Mouse (Mus musculus): Measurements from ENCODE around the gene Dgcr6.

Gene Dgcr6

GRCm38 (mm10) chr16:18103366-18103765 lies 50.7 kb downstream of the Dgcr6 start:
- in situ Hi-C loops (cut with MboI; ENCODE audit: low pct_unique_long_range_greater_than_20kb in 1 of 2, low sequenced_read_pairs in 2 of 2, unreplicated experiment in 1 of 2) = no loop called here

GRCm38 (mm10) chr16:18103808-18104207 lies 51.1 kb downstream of the Dgcr6 start:
- in situ Hi-C loops (cut with MboI; ENCODE audit: low pct_unique_long_range_greater_than_20kb in 1 of 2, low sequenced_read_pairs in 2 of 2, unreplicated experiment in 1 of 2) = no loop called here

DNA sequence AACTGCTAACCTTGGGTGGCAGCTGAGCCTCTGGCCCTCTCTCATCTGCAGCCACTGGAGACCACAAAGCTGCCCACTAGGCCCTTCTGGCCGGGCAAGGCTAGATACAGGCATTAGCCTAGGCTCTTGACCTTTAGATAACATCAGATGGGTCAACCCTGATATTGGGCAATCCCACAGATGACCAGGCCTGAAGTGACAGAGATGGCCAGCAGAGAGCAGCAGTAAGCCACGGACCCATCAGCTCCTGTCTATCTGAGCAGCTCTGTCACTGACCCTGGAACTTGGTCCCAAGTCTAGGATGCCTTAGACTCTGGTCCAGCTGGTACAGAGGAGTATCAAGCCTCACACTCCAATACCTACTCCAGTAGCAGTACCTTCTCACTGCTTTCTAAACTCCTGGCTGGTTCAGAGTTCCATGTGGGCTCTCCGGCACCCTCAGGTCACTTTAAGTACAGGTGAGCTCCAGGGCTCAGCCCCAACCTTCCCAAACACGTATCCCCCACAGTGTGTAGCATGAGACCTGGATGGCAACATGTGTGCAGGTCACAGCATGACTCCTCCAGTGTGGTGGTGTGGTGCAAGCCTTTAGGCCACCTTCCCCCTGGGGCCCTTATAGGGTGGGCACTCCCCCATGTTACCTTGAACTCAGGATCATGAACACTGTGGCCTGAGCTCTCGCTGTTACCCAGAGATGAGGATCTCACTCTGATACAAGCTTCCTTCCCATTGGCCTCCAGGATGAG lies 55.7 kb downstream of the Dgcr6 start:
- in situ Hi-C loops (cut with MboI; ENCODE audit: low pct_unique_long_range_greater_than_20kb in 1 of 2, low sequenced_read_pairs in 2 of 2, unreplicated experiment in 1 of 2) = no loop called here

GRCm38 (mm10) chr16:18111042-18111441 lies 58.4 kb downstream of the Dgcr6 start:
- in situ Hi-C loops (cut with MboI; ENCODE audit: low pct_unique_long_range_greater_than_20kb in 1 of 2, low sequenced_read_pairs in 2 of 2, unreplicated experiment in 1 of 2) = loop anchor here in 1 of 2 experiments (5.0 kb wide), 1 partner anchor 101 kb away; no protein-coding TSS in a partner anchor

- in situ Hi-C loops (cut with MboI; ENCODE audit: low pct_unique_long_range_greater_than_20kb in 1 of 2, low sequenced_read_pairs in 2 of 2, unreplicated experiment in 1 of 2) = loop anchor here in 1 of 2 experiments (5.0 kb wide), 1 partner anchor 96 kb away; no protein-coding TSS in a partner anchor
Measured at GRCm38 (mm10) chr16:18116467-18116866, 63.8 kb downstream of the Dgcr6 start.

GRCm38 (mm10) chr16:18118285-18118684 lies 65.6 kb downstream of the Dgcr6 start:
- in situ Hi-C loops (cut with MboI; ENCODE audit: low pct_unique_long_range_greater_than_20kb in 1 of 2, low sequenced_read_pairs in 2 of 2, unreplicated experiment in 1 of 2) = loop anchor here in 1 of 2 experiments (5.0 kb wide), 1 partner anchor 94 kb away; no protein-coding TSS in a partner anchor

GRCm38 (mm10) chr16:18119031-18119730 lies 66.5 kb downstream of the Dgcr6 start:
- in situ Hi-C loops (cut with MboI; ENCODE audit: low pct_unique_long_range_greater_than_20kb in 1 of 2, low sequenced_read_pairs in 2 of 2, unreplicated experiment in 1 of 2) = loop anchor here in 1 of 2 experiments (5.0 kb wide), 1 partner anchor 93 kb away; no protein-coding TSS in a partner anchor
